Mouse (Mus musculus) urinary bladder, adult 2 months (tissue): ENCODE results near the gene Rnf180. TPM values are rescaled to one million over a fixed set of nuclear protein-coding genes. Genes with fewer than 3 reads are reported as not detected.

Source experiments
- DNase-seq: peaks from one replicate; pipeline ENCODE4 v3.0.0; 2022; ENCODE audit warnings: low spot score
- polyA plus RNA-seq: library from polyadenylated mRNA; depleted of rRNA; stranded (reverse); fragments of >200 nt; gene quantifications from 2 replicates; pipeline ENCODE4 v1.2.3, GENCODE M21; 2012

Rnf180 gene
- polyA plus RNA-seq, 1 experiment, result 2.9 TPM

DNA sequence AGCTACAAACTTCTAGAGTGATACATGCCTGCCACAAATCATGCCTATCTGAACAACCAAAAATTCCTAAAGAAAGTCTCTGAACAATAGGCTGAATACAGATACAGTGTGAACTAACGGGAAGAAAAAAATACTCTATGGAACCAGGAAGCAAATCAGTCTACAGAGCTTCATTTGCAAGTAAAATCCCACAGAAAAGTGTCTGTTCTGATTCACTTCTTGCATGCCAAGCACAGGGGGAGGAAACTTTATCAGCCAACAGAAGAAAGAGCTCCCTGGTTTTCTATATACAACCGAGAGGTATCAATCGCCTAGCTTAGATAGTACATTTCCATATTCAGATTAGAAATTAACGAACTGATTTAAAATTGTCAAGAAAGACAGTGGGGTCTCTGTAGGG lies 43.8 kb downstream of the Rnf180 start:
- no peak for DNase-seq

DNA sequence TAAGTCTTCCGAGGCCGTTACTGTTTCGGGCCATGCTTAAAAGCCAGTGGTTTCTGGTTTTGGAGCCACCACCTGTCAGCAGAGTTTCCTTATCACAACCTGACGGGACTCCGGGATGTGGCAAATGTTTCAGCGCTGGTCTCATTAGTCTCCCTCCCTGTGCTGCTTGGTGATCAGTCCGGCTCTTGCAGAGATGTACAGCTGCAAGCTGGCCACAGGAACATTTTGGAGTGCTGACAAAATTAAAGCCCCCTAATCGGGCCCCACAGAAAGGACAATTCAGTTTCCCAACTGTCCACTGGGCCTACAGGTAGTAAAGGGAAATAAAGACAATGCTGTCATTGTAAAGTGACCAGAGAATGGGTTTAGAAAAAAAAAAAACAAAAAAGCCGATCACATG lies 44.4 kb downstream of the Rnf180 start:
- DNase-seq, result no peak

DNA sequence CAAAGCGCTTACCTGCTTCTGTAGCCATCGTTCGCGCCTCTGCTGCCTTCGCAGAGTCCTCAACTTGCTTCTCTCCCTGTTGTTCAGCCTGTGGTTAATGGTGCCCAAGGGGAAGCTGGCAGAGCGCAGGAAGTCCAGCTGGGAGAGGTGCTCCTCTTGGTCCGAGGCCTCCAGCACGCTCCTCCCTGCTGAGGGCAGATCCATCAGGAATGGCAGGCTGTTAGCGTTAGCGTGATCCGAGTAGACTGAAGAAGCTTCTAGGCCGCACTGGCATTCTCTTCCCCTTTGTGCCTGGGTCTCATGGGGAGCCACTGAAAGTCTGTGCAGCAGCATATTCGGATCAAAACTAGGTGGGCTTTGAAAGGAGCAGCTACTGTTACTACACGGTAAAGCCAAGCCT lies 45.0 kb downstream of the Rnf180 start:
- no peak for DNase-seq

DNA sequence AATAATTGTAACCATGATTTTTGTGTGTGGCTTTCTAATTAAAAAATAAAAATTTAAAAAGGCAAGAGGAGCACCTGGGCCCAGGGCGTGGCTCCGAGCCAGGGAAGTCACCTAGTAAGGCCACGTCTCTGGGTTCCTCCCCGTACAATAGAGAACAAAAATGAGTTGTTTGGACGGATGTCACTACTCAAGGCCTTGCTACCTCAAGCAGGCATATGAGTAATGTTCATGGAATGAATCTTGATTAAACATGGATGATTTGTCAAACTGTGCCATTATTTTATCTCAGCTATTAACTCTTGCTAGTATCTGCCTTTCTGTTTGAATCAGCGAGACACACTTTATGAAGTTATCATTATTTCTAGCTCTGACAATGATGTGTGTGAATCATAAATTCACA lies 46.9 kb downstream of the Rnf180 start:
- DNase-seq, result no peak

DNA sequence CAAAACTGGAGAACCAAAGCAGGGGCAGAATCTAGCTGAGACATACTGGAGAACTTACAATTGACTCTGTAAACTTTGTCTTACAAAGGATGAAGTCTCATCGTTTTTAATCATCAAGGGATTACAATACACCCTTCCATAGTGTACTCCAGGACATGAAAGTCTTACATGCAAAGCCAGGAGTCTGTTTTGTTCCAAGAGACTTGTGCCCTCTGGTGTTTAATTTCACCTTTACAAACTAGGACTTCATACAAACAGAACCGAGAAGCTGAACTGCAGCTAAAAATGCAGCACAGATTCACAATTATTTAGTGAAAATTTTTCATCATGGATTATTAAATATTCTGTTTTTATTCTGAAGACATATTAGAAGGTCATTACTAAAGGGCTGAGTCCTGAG lies 53.8 kb downstream of the Rnf180 start:
- no peak for DNase-seq

DNA sequence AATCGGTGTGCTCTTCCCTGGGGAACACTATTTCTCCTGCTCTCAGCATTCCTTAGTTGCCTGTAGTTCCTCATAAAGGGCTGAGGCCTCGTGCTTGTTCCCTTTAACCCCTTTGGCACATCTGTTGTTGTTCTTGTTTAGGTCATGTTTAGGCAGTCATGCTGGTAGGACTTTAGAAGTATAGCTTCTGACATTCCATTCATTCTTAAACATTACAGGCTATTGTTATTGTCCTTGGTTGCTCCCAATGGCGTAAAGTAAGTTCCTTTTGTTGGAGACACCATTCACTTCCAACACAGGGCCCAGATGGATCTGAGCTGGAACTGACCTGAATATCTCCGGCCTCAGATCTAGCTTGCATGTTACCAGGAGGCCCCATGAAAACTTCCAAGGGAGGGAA lies 67.5 kb downstream of the Rnf180 start:
- DNase-seq, result no peak

DNA sequence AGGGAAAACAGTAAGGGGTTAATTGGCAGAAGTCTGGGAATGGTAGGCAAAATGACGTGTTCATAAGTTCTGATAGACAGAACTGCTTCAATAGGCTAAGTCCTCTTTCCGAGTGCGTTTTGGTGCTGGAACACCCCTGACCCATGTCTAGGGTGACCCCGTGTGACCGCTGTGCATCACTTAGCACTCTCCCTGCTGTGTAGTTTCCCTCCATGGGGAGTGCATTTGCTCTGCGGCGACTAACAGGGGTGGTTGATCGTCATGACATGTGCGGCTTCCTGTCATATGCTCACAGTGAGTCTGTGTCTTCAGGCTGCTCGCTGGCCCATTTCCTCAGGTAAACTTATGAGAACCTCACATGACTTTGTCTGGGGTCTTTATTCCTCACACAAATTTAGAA lies 70.6 kb downstream of the Rnf180 start:
- no peak for DNase-seq

DNA sequence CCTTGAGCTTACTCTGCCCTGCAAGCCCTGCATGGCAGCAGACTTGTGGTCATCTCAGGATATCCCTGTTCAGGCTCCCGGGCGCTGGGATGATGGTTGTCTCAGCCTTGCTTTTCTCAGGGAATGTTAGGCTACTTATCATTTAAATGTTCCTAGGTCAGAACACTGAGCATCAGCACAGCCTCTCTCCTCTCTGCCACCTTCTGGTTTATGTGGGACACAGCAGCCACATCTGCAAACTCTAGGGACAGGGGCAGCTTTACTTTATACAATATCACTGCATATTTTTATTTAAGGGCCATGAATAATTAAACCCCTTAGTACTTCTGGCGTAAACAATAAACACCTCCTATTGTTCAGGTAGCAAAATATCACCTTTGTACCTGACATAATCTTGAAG lies 71.5 kb downstream of the Rnf180 start:
- no peak for DNase-seq

DNA sequence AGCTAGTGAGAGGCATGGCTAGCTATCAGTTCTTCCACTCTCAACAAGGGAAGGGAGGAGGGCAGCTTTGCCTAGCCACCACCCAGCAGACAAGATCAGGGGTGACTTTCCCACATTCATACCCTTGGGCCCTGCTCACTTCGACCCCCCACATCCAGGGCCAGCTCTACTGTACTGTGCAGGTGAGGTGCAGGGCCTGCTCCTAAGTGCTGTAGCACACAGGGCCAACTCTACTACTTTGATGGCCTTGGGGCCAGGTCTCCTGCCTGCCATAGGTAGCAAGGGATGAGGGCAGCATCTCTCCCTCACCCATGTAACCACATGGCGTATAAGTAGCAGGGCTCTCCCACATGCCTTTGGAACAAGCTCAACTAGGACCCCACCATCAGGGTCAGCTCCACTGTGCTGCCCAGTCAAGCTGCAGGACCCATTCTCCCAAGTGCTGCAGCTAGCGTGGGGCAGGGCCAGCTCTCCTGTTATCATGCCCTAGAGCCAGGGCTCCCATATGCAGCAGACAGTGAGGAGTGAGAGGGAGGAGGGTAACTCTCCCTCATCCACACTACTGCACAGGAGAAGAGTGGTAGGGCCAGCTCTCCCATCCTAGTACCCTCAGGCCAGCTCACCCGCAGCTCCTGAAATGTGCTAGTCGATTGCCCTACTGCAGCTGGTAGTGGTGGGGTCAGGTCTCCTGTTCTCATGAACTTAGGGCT lies 72.4 kb downstream of the Rnf180 start:
- no peak for DNase-seq

DNA sequence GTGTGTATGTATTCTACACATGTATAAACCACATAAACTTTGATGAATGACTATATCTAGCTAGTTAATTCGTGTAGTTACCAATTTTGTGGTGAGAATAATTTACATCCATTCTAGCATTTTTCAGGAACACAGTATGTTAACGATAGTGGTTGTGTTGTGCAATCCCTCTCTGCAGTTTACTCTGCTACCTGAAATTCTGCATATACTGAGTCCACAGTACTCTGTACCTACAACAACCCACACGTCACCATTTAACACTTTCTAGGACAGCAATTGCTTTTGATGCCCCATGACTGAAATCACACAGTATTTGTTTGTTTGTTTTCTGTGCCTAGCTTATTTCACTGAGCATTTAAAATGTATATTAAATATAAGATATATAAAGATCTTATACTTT lies 83.9 kb downstream of the Rnf180 start:
- no peak for DNase-seq

DNA sequence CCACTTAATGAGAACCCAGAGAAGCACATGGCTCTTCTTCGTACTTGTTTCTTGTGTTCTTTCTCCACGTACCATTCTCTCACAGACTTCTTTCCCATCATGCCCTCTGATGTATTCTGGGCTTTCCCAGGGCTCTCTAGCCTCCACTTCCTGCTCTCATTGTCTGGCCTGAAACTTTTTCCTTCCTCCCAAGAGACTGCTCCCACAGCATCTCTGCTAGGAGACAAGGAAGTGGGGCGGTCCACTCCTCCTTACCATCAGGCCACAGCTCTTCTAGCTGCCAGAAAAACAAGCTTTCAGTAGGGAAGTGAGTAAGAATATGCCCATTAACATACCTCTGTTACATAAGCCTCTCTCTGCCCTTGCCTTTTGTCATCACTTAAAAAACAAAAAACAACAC lies 90.8 kb downstream of the Rnf180 start:
- DNase-seq, result no peak

DNA sequence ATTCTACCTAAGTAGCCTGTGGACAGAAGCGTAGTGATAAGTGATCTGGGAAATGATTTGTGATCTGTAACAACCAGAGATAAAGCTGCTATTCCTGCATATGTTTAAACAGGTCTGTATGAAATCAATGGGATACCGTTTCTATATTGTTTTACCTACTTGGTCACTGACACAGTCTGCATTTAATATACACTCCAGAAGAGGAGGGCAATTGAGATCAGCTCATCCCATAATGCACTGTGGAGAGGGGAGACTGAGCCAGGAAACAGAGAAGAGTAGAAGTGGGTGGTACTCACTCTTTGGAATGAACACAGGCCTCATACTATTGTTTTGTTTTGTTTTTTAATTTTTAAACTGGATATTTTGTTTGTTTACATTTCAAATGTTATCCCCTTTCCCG lies 96.0 kb downstream of the Rnf180 start:
- no peak for DNase-seq

DNA sequence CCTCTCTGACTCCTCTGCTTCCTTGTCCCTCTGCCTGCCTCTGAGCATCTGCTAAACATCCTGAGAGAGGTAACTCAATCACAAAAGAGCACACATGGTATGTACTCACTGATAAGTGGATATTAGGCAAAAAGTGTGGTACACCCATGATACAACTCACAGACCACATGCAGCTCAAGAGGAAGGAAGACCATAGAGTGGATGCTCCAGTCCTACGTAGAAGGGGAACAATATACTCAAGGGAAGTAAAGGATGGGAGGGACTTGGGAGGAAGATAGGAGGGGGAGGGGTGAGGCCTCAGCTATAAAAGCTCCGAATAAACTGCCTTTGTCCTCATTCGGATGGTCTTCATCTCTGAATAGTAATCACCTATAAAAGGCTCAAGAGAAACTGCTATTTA lies 96.6 kb downstream of the Rnf180 start:
- no peak for DNase-seq

DNA sequence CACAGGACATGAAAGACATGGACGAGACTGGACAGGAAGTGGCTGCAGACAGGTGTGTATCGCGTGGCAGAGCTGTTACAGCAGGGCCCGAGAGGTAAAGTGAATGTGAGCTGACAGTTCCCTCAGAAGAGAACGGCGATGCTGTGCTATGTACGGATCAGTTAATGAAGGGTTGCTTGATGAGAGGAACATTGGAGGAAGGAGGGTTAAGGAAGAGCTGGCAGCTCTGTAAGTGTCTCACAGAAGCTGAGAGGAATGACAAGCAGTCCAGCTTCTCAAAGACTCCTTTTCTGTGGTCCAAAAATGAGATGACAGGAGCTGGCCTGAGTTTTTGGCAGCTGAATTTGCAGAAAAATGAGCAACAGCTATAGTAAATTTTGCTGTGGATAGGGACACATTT lies 101.0 kb downstream of the Rnf180 start:
- no peak for DNase-seq

DNA sequence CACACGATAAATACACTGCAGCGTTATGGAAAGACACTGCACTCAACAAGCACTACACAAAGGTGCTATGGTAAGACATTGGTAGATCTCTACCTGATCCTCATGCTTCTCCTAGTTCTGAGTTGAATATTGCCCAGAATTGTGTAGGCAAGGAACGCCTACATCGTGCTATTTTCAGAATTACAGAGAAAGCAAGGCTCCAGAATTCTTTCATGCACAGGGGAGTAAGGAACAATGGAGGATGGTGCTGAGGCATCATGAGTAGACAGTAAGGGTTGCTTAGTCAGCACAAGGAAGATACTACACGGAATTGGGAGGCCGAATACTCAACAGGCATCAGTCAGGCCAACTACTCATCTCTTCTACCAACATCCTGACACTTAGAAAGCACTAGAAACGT lies 105.9 kb downstream of the Rnf180 start:
- DNase-seq, result no peak

DNA sequence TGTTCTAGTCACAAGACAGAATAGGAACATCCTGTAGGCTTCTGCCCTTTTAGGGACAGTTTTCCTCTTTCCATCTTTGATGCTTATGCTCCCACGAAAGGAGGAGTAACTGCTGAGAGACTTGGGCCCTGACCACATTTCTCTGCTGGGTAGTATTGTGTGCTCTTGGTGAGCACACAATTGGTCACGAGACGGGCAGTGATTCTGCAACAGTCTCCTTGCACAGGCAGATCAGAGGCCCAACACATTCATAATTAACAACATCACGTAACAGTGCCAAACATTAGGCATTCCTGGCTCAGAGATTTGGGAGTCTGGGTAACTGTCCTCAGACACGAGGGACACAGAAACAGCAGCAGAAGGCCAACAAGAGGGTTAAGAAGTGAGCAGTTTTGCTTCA lies 113.8 kb downstream of the Rnf180 start:
- DNase-seq, result no peak

DNA sequence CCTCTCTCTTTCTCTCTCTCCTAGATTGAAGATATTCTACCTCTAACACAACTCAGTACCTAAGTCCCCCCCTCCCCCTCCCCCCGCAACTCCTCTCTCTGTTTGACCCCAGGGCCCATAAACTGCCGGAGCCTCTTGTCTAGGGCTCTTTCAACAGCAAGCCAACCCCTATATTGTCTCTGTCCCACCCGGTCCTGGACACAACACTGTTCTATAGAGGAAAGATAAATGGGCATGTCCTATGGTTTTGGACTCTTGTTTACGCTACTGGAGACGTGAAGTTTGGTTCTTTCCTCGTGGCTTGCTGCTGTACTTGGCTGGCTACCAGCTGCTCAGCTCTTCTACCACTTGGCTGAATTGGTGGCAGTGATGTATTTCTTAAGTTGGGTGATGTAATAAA lies 129.2 kb downstream of the Rnf180 start:
- no peak for DNase-seq

DNA sequence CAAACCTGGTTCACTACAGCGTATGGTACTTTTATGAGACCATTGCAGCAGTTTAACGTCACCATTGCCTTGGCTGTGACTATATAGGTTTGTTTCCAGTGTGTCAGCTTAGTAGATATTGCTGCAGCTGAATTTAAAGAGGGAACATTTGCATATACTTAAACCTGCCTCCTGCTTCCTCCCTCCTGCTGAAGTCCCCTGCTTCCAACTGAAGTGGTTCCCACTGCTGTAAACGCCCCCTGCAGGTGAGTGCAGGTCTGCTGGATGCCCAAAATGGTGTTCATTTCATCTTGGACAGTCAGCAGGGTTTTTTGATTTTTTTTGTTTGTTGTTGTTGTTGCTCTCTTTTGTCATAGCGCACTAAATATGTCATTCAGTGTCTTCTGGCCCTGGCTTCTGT lies 140.7 kb downstream of the Rnf180 start:
- no peak for DNase-seq

DNA sequence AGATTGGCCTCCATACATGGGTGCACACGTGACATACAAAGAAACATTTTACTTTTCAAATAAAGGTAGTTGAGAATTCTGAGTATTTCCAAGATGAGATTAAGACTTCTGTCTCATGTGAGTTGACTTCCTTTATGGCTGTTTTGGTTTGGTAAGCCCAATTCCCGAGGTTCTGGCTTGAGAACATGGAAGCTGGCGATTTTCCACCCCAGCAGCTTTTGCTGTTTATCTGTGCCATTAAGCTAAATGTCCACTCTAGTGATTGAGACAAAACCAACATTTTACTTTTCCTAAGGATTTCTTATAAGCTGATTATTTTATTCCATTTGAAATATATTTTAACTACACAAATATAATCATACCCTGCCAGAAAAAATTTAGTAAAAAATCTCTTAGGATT lies 144.6 kb downstream of the Rnf180 start:
- no peak for DNase-seq

DNA sequence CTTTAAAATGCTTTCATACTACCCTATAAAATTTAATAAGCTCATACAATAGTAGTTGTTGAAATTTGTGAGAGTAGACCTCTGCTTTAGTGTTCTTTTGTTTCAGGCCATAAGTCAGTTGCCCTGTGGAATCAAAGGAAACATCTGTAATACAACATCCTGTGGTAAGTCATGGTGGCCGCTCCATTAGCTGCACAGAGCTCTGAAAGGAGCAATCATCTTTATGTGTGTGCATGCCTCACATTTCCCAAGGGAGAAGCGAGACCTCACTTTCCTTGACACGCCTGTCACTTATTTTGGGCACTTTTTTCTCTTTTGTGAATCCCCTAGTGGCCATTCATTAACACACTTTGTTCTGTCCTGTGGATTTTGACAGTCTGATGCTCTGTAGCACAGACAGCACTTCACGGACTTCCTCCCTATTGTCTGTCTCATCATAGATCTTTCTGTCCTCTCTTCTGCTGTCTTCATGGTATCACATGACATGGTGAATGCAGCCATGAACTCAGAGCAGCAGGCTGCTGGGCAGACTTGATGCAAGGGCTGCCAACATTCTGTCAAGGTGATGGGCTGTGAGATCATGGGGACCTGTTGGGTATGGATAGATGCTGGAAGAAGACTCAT lies 146.7 kb downstream of the Rnf180 start:
- DNase-seq, result no peak

DNA sequence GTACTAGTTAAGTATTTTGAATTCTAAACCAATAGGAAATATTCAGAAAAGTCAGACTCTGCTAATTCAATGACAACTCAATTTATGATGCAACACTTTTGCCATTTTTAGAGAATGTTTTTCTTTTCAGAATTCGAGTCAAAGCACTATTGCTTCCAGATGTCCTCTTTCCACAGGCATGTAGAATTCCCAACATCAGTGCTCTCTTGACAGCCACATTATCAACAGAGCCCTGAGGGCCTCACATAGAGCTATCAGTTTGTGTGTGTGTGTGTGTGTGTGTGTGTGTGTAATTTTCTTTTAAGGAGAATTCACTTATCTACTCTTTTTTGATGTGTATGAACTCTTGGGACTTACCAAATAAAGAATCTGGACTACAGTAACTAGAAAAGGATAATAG lies 147.8 kb downstream of the Rnf180 start:
- DNase-seq, result no peak

DNA sequence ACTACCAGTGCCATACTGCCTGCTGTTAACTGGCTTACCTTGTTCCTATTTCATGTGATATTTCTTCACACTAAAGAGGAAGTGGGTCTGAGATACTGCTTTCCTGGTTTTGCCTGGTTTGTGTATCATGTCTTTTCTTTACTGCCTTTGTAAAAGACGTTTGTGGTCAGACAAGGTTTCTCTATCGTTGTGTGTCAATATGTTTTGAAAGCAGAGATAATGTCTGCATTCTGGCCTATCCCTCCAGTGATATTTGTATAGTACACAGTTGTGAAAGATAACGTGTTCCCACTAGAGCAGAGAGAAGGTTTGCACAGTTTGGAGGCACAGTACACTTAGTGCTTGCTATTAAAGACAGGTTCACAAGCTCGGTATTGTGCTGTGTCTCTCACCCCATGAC lies 154.7 kb downstream of the Rnf180 start:
- DNase-seq, result no peak

DNA sequence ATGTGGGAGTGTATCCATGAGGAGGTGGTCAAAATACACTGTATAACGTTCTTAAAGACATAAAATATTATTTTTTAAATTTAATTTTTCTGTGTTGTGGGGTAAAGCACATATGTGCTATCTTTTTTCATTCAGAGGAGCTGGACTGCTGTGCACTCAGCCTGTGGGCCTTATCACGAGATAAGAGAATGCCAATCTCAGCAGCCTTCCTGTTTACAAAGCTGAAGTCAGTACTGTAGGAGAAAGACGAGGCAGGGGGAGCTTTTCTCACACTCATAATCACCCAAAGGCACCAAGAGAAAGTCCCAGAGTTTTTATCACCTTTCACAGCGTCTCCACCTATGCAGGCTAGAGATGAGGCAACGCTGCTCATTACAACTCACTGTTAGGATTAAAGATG lies 160.2 kb downstream of the Rnf180 start:
- DNase-seq, result no peak

DNA sequence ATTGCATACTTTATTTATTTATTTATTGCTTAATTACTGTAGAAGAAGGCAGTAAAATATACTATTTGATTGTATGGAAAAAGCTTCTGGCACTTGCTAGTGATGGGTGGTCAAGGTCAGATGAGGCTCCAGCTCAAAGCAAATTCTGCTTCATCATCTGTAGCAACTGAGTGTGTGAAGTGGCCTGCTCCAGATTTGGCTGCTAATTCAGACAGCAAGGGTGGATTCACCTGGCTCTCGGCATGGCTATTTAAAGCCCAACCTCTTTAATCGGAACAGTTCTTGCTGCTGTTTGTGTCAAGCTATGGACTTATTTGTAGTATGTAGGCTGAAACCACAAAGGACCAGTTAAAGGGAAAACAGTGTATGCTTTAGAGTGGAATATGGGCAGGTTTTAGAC lies 161.8 kb downstream of the Rnf180 start:
- DNase-seq, result no peak
